Mouse (Mus musculus) lung, postnatal 0 days (tissue): ENCODE results near the gene Srsf5.

Source experiments
- CTCF ChIP-seq: IDR thresholded peaks from 2 replicates; pipeline ENCODE4 v1.5.1; 2016; ENCODE audit warnings: antibody characterized with exemption, mild to moderate bottlenecking
- EP300 ChIP-seq: IDR thresholded peaks from 2 replicates; pipeline ENCODE4 v1.6.1; 2016; ENCODE audit warnings: antibody characterized with exemption, mild to moderate bottlenecking, control low read depth

GRCm38 (mm10) chr12:80957961-80958360 is 12.7 kb downstream of the Srsf5 start:
- TF ChIP-seq CTCF (no peak), EP300 (no peak)
